Mouse (Mus musculus): ENCODE data around the gene 5730596B20Rik.

The 5730596B20Rik gene

DNA sequence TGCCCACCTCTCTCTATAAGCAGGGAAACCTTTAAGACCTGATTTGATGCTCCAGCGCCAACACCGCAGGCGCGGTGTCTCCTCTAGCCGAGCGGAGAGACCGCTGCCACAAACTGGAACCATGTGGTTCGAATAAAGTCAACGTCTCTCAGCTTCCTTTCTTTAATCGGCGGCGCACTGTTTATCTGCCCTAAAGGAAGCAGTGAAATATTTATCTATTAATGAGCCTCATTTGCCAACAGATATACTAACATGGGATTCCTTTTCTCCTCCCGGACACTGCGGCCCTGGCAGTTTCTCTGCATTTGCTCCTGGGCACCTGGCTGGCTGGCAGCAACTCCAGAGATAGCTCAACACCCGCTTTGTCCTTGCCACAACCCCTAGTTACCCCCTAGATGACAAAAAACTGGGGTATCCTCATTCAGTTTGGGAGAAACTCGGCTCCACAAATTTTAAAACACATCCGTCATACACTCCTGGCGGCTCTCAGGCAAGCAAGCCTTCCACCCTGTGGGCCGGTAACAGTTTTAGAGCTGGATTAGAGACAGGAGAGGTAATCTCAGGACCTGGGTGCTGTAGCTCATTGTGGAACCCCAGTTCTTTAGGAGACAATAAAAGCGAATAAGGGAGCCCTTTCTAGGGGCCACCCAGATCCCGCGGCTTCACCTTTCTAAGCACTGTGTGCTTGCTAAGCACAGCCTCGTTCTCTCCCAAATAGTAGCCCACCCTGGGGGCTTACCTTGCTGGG, 40.8 kb downstream of the 5730596B20Rik start:
- H3K36me3 ChIP-seq (ENCODE audit: insufficient read depth, low read length): no peaks in the 10 kb centered on the region
- peaks cover 100% of the 10 kb centered on the region for H3K27me3 ChIP-seq (ENCODE audit: insufficient read depth, low read length)
- peaks cover 43% of the 10 kb centered on the region for H3K4me1 ChIP-seq (replicated peaks; ENCODE audit: low read depth, low read length)
- peak overlapping the region; percentile 71 for H3K4me3 ChIP-seq (replicated peaks; ENCODE audit: low read length)
- H3K9me3 ChIP-seq (ENCODE audit: low read length): no peaks in the 10 kb centered on the region
- TF ChIP-seq NANOG (IDR thresholded peaks at IDR 0.05; ENCODE audit: borderline replicate concordance, low read length): no peak
- TF ChIP-seq POU5F1 (IDR thresholded peaks at IDR 0.05; ENCODE audit: borderline replicate concordance, low read length): no peak
- no peak for TF ChIP-seq CTCF (conservative IDR thresholded peaks at IDR 0.05; ENCODE audit: low read length)

DNA sequence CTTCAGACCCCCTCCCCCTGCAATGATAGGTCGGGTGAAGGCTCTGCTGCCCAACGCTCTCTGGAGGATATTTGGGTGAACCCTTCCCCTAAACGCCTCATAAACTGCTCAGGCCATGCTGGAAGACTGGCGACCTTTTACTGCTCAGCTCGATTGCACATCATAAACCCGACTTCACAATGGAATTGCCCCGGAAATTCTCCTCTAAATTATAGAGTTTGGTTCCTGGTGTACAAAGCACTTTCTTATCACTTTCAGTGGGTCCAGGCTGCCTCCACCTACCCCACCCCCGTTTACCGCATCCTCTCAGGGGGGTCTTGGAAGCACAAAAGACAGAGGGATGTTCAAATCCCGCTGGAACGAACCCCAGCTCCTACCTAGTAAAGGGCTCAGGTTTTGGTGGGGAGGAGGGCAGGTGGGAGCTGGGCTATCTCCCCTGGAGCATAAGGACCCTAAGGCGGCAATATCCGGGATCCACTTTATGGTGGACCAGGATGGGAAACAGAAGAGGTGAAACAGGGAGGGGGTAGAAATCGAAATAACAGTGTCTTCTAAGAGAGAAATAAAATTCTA, 41.4 kb downstream of the 5730596B20Rik start:
- TF ChIP-seq CTCF (conservative IDR thresholded peaks at IDR 0.05; ENCODE audit: low read length) (no peak), NANOG (IDR thresholded peaks at IDR 0.05; ENCODE audit: borderline replicate concordance, low read length) (no peak)
- Histone ChIP-seq H3K4me1 (replicated peaks; ENCODE audit: low read depth, low read length) (peaks cover 37% of the 10 kb centered on the region), H3K9me3 (ENCODE audit: low read length) (no peaks in the 10 kb centered on the region), H3K4me3 (replicated peaks; ENCODE audit: low read length) (no peak overlapping the region), H3K27me3 (ENCODE audit: insufficient read depth, low read length) (peaks cover 100% of the 10 kb centered on the region), H3K36me3 (ENCODE audit: insufficient read depth, low read length) (no peaks in the 10 kb centered on the region)

DNA sequence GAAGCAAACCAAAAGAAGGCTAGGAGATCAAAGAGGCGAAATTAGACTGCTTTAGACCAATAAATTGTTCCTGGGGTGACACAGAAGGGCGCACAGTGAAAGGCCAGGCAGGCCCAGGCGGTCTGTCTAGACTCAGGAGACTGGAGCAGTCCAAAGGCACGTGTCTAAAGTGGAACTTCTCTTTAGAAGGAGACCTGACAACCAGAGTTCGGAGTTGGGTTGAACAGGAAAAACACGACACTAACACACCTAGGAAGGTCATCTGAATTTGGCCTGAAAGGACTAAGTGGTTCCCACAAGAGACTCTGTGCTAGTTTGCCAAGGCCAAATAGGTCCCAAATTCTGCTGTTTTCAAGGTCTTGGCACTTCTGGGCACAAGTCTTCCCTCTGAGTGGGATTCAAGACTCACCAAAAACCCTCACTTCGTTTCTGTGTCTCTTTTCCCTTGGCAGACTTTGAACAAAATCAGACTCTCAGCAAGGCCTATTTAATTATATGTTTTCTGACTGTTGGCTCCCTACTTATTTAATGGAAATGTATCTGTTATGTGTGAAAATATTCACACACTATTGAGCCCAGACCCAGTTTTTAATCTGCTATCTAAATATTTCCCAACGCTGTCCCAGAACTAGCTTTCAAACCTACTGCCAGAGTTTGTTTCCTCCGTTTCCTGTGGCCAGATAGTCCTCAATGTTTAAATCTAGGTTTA, 42.1 kb downstream of the 5730596B20Rik start:
- peaks cover 42% of the 10 kb centered on the region for H3K4me1 ChIP-seq (replicated peaks; ENCODE audit: low read depth, low read length)
- H3K9me3 ChIP-seq (ENCODE audit: low read length): no peaks in the 10 kb centered on the region
- peaks cover 100% of the 10 kb centered on the region for H3K27me3 ChIP-seq (ENCODE audit: insufficient read depth, low read length)
- H3K36me3 ChIP-seq (ENCODE audit: insufficient read depth, low read length): no peaks in the 10 kb centered on the region
- H3K4me3 ChIP-seq (replicated peaks; ENCODE audit: low read length): no peak overlapping the region
- no peak for TF ChIP-seq CTCF (conservative IDR thresholded peaks at IDR 0.05; ENCODE audit: low read length)

DNA sequence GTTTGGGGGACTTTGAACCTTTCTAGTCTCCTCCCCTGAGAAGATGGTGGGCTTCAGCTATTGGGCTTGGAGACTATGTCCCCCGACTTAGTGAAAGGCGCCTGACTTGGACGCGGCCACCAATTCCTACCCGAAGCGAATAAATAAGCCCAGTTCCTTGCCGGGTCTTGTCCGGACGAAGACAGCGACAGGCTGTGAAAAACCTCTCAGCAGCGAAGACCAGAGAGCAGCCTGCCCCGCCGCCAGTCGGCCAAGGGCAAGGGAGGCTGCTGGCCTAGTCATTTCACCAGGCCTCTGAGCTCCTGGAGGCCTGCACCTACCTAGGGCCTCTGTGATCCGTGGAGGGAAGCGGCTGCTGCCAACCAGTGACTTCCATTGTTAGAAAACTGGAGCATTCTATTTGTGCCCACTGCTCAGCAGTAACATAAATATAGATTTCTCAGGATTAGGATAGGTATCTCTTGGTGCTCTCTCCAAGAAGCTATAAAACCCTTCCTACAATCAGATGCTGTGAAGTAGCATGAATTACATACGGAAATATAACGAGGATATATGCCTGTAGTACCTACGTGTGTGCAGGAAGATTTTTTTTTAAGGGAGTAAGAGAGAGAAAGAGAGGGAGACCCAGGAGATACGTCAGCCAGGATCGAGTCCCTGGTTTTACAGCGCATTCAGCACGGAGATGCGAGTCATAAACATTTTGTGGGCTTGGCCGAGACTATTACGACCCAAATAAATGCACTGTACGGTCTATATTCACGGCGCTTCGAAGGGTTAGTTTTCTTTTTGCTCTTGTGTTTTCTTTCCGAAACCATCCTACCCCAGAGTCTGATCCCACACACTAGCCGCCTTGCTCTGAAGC, 42.9 kb downstream of the 5730596B20Rik start:
- Histone ChIP-seq H3K4me1 (replicated peaks; ENCODE audit: low read depth, low read length) (peaks cover 50% of the 10 kb centered on the region), H3K36me3 (ENCODE audit: insufficient read depth, low read length) (no peaks in the 10 kb centered on the region), H3K4me3 (replicated peaks; ENCODE audit: low read length) (no peak overlapping the region), H3K9me3 (ENCODE audit: low read length) (no peaks in the 10 kb centered on the region), H3K27me3 (ENCODE audit: insufficient read depth, low read length) (peaks cover 100% of the 10 kb centered on the region)
- TF ChIP-seq CTCF (conservative IDR thresholded peaks at IDR 0.05; ENCODE audit: low read length) (no peak), NANOG (IDR thresholded peaks at IDR 0.05; ENCODE audit: borderline replicate concordance, low read length) (no peak), POU5F1 (IDR thresholded peaks at IDR 0.05; ENCODE audit: borderline replicate concordance, low read length) (no peak)

DNA sequence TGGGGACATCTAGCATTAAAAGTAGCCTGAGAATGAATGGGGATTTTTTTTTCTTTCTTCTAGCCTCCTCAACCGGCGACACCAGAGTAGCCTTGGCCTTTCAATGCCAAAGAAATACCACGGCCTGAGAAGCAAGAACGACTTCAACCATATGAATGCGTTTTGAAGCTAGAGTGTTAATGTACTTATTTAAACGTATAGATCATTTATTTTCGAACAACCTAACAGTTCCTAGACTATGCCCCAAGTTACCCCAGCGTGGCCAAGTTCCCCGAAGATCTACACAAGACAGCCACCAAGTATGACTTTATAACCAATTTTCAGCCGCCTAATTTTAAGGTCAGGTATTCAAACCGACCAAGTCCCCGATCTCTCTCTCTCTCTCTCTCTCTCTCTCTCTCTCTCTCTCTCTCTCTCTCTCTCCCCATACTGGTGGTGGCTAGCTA, 43.6 kb downstream of the 5730596B20Rik start:
- TF ChIP-seq CTCF (conservative IDR thresholded peaks at IDR 0.05; ENCODE audit: low read length) (no peak), POU5F1 (IDR thresholded peaks at IDR 0.05; ENCODE audit: borderline replicate concordance, low read length) (no peak), NANOG (IDR thresholded peaks at IDR 0.05; ENCODE audit: borderline replicate concordance, low read length) (no peak)
- Histone ChIP-seq H3K4me3 (replicated peaks; ENCODE audit: low read length) (peak overlapping the region; percentile 79), H3K36me3 (ENCODE audit: insufficient read depth, low read length) (no peaks in the 10 kb centered on the region), H3K27me3 (ENCODE audit: insufficient read depth, low read length) (peaks cover 100% of the 10 kb centered on the region), H3K9me3 (ENCODE audit: low read length) (no peaks in the 10 kb centered on the region), H3K4me1 (replicated peaks; ENCODE audit: low read depth, low read length) (peaks cover 52% of the 10 kb centered on the region)

DNA sequence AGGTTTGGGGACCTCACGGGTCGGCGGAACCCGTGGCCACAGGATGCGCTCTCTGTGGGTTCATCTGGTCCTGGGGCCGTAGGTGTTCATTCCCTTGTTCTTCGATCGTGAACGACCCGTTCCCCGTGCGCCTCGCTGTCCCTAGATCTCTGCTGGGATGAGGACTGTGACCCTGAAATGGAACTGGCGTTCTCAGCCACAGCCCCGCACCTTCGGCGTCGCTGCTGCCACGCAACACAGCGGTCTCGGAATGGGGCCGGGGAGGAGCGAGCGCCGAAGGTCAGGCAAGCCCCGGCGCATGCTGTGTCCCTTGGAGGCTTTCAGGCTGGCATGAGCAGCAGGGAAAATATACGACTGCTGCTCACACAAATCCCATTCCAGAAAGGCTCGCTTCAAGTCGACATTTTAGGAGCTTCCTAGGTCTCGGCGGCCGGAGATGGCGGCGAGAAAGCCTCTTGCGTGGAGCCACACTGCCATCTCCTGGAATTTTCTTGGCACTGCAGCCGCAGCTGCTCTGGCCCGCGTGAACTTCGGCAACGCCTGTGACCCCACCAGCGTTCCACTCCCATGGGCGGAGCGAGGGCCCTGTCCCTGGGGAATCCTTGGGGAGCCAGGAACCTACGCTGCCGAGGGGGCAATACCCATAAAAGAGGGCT, 44.2 kb downstream of the 5730596B20Rik start, which contains the start of gene Hoxa7:
TSS of gene Hoxa7 (minus strand) at position 518 of the 656 bp plus-strand sequence.
- H3K36me3 ChIP-seq (ENCODE audit: insufficient read depth, low read length): no peaks in the 10 kb centered on the region
- H3K9me3 ChIP-seq (ENCODE audit: low read length): no peaks in the 10 kb centered on the region
- peak within 1 kb of the TSS; percentile 79 for H3K4me3 ChIP-seq (replicated peaks; ENCODE audit: low read length)
- TF ChIP-seq NANOG (IDR thresholded peaks at IDR 0.05; ENCODE audit: borderline replicate concordance, low read length): no peak
- TF ChIP-seq CTCF (conservative IDR thresholded peaks at IDR 0.05; ENCODE audit: low read length): peak; percentile 98
- no peak for TF ChIP-seq POU5F1 (IDR thresholded peaks at IDR 0.05; ENCODE audit: borderline replicate concordance, low read length)
- H3K27me3 ChIP-seq (ENCODE audit: insufficient read depth, low read length): peaks cover 100% of the 10 kb centered on the region
- peaks cover 51% of the 10 kb centered on the region for H3K4me1 ChIP-seq (replicated peaks; ENCODE audit: low read depth, low read length)

DNA sequence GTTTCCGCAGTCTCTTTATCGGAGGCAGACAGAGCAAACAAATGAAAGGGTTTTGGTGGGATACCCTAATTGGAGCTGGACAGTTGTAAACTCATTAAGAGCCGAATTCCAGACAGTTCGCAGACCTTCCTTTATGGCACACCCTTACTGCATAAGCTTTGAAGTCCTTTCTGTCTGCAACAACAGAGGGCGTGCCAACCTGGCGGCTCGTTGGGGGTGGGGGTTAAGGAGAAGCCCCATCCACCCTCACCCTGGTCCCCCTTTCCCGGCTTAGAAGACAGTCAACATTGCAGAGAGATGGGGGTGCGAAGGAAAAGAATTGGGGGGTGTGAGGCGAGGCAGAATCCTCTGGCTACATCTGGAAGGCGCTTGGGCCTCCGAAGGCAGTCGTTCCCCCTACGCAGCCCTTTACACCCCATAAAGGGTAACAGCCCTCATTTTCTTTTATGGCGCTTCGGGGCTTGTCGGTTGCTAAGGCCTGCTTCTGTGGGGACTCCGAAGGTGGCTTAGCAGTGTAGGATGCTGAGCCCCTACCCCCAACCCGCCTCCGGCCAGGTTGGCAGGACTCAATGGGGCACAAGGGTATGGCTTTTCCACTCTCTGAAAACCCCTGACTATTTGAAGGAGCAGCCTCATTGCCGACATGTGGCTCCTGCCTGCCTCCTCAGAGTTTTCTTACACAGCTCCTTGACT, 44.8 kb downstream of the 5730596B20Rik start:
- peaks cover 51% of the 10 kb centered on the region for H3K4me1 ChIP-seq (replicated peaks; ENCODE audit: low read depth, low read length)
- H3K27me3 ChIP-seq (ENCODE audit: insufficient read depth, low read length): peaks cover 100% of the 10 kb centered on the region
- no peaks in the 10 kb centered on the region for H3K9me3 ChIP-seq (ENCODE audit: low read length)
- peak overlapping the region; percentile 79 for H3K4me3 ChIP-seq (replicated peaks; ENCODE audit: low read length)
- H3K36me3 ChIP-seq (ENCODE audit: insufficient read depth, low read length): no peaks in the 10 kb centered on the region
- TF ChIP-seq NANOG (IDR thresholded peaks at IDR 0.05; ENCODE audit: borderline replicate concordance, low read length) (no peak), CTCF (conservative IDR thresholded peaks at IDR 0.05; ENCODE audit: low read length) (no peak), POU5F1 (IDR thresholded peaks at IDR 0.05; ENCODE audit: borderline replicate concordance, low read length) (no peak)
